Mouse (Mus musculus) stomach, postnatal 0 days (tissue): Measurements from ENCODE around the gene Fetub. TPM values are rescaled to one million over a fixed set of nuclear protein-coding genes. Genes with fewer than 3 reads are reported as not detected.

Experiments
- ATAC-seq: fragments of 200-750 bp; cut with Nextera tagmentation; 2 replicates; pipeline ENCODE4 v1.8.0; 2017; ENCODE audit not compliant: low FRiP score, low TSS enrichment
- DNase-seq: peaks from one replicate; pipeline ENCODE4 v3.0.0-alpha.2; 2016; ENCODE audit warnings: low spot score
- H3K27ac ChIP-seq: fragments of 300-500 bp; sonication (generic); replicated peaks from 2 replicates; pipeline ENCODE4 v1.5.1; 2014; ENCODE audit warnings: mild to moderate bottlenecking, control low read depth
- H3K27me3 ChIP-seq: fragments of 300-500 bp; sonication (generic); 2 replicates; pipeline ENCODE4 v1.6.1; 2014; ENCODE audit warnings: low read length; ENCODE audit not compliant: control insufficient read depth, insufficient read depth
- H3K36me3 ChIP-seq: fragments of 300-500 bp; sonication (generic); 2 replicates; pipeline ENCODE4 v1.6.1; 2014; ENCODE audit warnings: low read length, mixed read lengths; ENCODE audit not compliant: control insufficient read depth, insufficient read depth
- H3K4me1 ChIP-seq: fragments of 300-500 bp; sonication (generic); replicated peaks from 2 replicates; pipeline ENCODE4 v1.6.1; 2014; ENCODE audit warnings: antibody characterized with exemption; ENCODE audit not compliant: control insufficient read depth, insufficient read depth
- H3K4me2 ChIP-seq: fragments of 300-500 bp; sonication (generic); replicated peaks from 2 replicates; pipeline ENCODE4 v1.6.1; 2014; ENCODE audit warnings: low read depth, mild to moderate bottlenecking, control low read depth, moderate library complexity
- H3K4me3 ChIP-seq: fragments of 300-500 bp; sonication (generic); 2 replicates; pipeline ENCODE4 v1.5.1; 2014; ENCODE audit warnings: low read depth, low read length, control low read depth
- H3K9ac ChIP-seq: fragments of 300-500 bp; sonication (generic); 2 replicates; pipeline ENCODE4 v1.6.1; 2014; ENCODE audit warnings: mild to moderate bottlenecking, low read length, control low read depth, mixed read lengths
- H3K9me3 ChIP-seq: fragments of 300-500 bp; sonication (generic); 2 replicates; pipeline ENCODE4 v1.6.1; 2016; ENCODE audit warnings: low read length; ENCODE audit not compliant: control insufficient read depth
- CTCF ChIP-seq: IDR thresholded peaks from 2 replicates; pipeline ENCODE4 v1.5.1; 2016; ENCODE audit warnings: antibody characterized with exemption, low read depth, mild to moderate bottlenecking, moderate library complexity
- EP300 ChIP-seq: optimal IDR thresholded peaks from 2 replicates; pipeline ENCODE3; 2016; ENCODE audit warnings: antibody characterized with exemption
- WGBS: fragments of 180-500 bp; shearing (Covaris S2); extraction: QIAGEN DNeasy Blood & Tissue Kit; methylation state at CpG from one replicate; pipeline ENCODE4 v1.1.7; 2014; 5-methylcytosine and 5-hydroxymethylcytosine counted together
- polyA plus RNA-seq: library from polyadenylated mRNA; unstranded; fragments of >200 nt; fragmentation: Nextera tagmentation; extraction: Ambion mirVana; gene quantifications from 2 replicates; pipeline ENCODE4 v1.2.1, GENCODE M21; 2015

Fetub gene
- polyA plus RNA-seq, 1 experiment from 2014 or later: 73.2 TPM

- no peaks in the 10 kb centered on the region for H3K4me1 ChIP-seq
- no peak overlapping the region for H3K27ac ChIP-seq
- ATAC-seq: no peak
- no peak overlapping the region for H3K4me2 ChIP-seq
- no peak overlapping the region for H3K9ac ChIP-seq
- no peaks in the 10 kb centered on the region for H3K27me3 ChIP-seq
- TF ChIP-seq EP300: no peak
- no peak for TF ChIP-seq CTCF
- no peaks in the 10 kb centered on the region for H3K9me3 ChIP-seq
- DNase-seq: no peak
- 54% methylated on average over 5 of the region's 5 CpGs for WGBS
- H3K4me3 ChIP-seq: no peak overlapping the region
- no peaks in the 10 kb centered on the region for H3K36me3 ChIP-seq
Measured at GRCm38 (mm10) chr16:22899346-22899745, 18.8 kb upstream of the Fetub start.

DNA sequence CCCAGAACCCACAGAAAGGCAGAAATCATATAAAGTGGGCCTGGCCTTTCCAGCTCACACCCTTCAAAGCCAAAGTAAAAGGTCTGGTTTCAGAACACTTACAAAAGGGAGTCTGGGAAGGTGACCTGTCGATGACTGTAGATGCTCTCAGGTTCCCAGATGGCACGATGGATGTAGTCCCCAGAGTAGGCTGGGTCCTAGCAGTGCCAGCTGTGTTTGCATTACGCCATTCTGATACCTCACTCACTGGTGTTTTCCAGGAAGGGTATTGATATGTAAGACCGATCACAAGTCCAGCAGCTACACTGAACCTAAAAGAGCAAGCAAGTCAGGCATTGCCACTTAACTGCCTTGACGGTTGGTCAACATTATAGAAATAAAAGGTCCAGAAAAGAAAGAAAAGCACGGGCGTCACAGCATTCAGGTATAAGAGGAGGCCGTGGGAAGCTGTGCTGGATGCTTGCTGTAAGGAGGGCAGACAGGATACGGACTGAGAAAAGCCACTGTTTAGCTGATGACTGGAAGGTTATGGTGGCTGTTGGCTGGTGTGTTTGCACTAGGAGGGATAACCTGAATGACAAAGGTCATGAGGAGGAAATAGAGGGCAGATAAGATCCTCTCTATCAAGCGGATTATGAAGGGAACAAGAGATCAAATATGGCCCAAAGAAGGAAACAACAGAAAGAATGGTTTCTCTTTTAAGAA lies 18.1 kb upstream of the Fetub start:
- Histone ChIP-seq H3K9me3 (no peaks in the 10 kb centered on the region), H3K4me1 (no peaks in the 10 kb centered on the region), H3K4me3 (no peak overlapping the region), H3K9ac (no peak overlapping the region), H3K27ac (no peak overlapping the region), H3K36me3 (no peaks in the 10 kb centered on the region), H3K27me3 (no peaks in the 10 kb centered on the region), H3K4me2 (no peak overlapping the region)
- no peak for ATAC-seq
- no peak for DNase-seq
- TF ChIP-seq EP300: no peak
- no peak for TF ChIP-seq CTCF
- WGBS: 61% methylated on average over 10 of the region's 10 CpGs

- H3K4me2 ChIP-seq: no peak overlapping the region
- no peaks in the 10 kb centered on the region for H3K27me3 ChIP-seq
- ATAC-seq (no peak), DNase-seq (no peak)
- 46% methylated on average over 3 of the region's 3 CpGs for WGBS
- H3K9me3 ChIP-seq: no peaks in the 10 kb centered on the region
- no peaks in the 10 kb centered on the region for H3K4me1 ChIP-seq
- no peak overlapping the region for H3K27ac ChIP-seq
- H3K36me3 ChIP-seq: no peaks in the 10 kb centered on the region
- H3K4me3 ChIP-seq: no peak overlapping the region
- TF ChIP-seq EP300: no peak
- no peak for TF ChIP-seq CTCF
- no peak overlapping the region for H3K9ac ChIP-seq
Measured at GRCm38 (mm10) chr16:22901326-22901725, 16.8 kb upstream of the Fetub start.

GRCm38 (mm10) chr16:22909290-22909689 lies 8.8 kb upstream of the Fetub start:
- ATAC-seq: no peak
- H3K4me2 ChIP-seq: no peak overlapping the region
- no peaks in the 10 kb centered on the region for H3K4me1 ChIP-seq
- no peaks in the 10 kb centered on the region for H3K27me3 ChIP-seq
- 80% methylated on average over 6 of the region's 6 CpGs for whole genome bisulfite sequencing
- H3K4me3 ChIP-seq: no peak overlapping the region
- H3K9me3 ChIP-seq: no peaks in the 10 kb centered on the region
- no peak for DNase-seq
- TF ChIP-seq EP300 (no peak), CTCF (no peak)
- H3K9ac ChIP-seq: no peak overlapping the region
- H3K27ac ChIP-seq: no peak overlapping the region
- H3K36me3 ChIP-seq: no peaks in the 10 kb centered on the region

GRCm38 (mm10) chr16:22911986-22912385 lies 6.1 kb upstream of the Fetub start:
- 73% methylated on average over 3 of the region's 3 CpGs for WGBS
- no peak overlapping the region for H3K4me3 ChIP-seq

DNA sequence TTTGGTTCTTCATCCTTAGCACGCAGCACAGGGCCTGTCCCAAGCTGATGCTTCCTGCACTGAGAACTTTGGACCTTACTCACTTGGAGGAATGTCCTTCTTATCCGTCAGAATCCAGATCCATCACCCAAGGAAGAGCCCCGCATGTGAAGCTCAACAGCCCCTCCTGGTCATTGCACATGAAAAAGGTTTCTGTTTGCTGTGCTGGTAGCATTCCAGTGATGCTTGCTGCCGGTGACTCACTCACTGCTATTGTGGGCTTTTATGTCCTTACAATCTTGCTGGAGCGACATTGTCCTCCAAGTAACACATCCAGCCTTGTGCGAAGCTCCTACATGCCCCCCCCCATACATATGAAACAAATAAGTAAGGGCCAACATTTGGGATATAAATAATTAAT lies 5.2 kb upstream of the Fetub start:
- WGBS: 66% methylated on average over 6 of the region's 6 CpGs
- no peak overlapping the region for H3K4me2 ChIP-seq
- no peak overlapping the region for H3K27ac ChIP-seq
- TF ChIP-seq EP300 (no peak), CTCF (no peak)
- H3K27me3 ChIP-seq: no peaks in the 10 kb centered on the region
- no peak overlapping the region for H3K9ac ChIP-seq
- H3K9me3 ChIP-seq: no peaks in the 10 kb centered on the region
- H3K4me1 ChIP-seq: no peaks in the 10 kb centered on the region
- no peak for DNase-seq
- no peak overlapping the region for H3K4me3 ChIP-seq
- no peak for ATAC-seq
- H3K36me3 ChIP-seq: no peaks in the 10 kb centered on the region

More at GRCm38 (mm10) chr16:22911986-22912385, 6.1 kb upstream of the Fetub start:
- no peaks in the 10 kb centered on the region for H3K36me3 ChIP-seq
- H3K4me1 ChIP-seq: no peaks in the 10 kb centered on the region
- no peak overlapping the region for H3K9ac ChIP-seq
- H3K27me3 ChIP-seq: no peaks in the 10 kb centered on the region
- no peaks in the 10 kb centered on the region for H3K9me3 ChIP-seq
- no peak overlapping the region for H3K27ac ChIP-seq
- H3K4me2 ChIP-seq: no peak overlapping the region
- ATAC-seq: no peak
- TF ChIP-seq EP300: no peak
- no peak for TF ChIP-seq CTCF
- no peak for DNase-seq
